Mouse (Mus musculus) ES-E14 (cell line): ENCODE data around the gene Bglap3. TPM values are rescaled to one million over a fixed set of nuclear protein-coding genes. Genes with fewer than 3 reads are reported as not detected.
"Not testable (repeated sequence)": the region's sequence is repeated elsewhere in the genome, so short reads cannot be mapped to it uniquely, and the experiment has no call there.

ENCODE experiments used
- DNase-seq: peaks from one replicate; pipeline ENCODE4 v3.0.0-alpha.2; 2013; ENCODE audit warnings: low read depth, low spot score
- H3K27ac ChIP-seq: 2 replicates; pipeline ENCODE4 v1.5.1; 2012; ENCODE audit warnings: low read depth, mild to moderate bottlenecking, low read length, moderate library complexity, mixed read lengths; ENCODE audit not compliant: poor library complexity, insufficient read depth, severe bottlenecking
- H3K36me3 ChIP-seq: 2 replicates; pipeline ENCODE4 v1.6.1; 2012; ENCODE audit warnings: mild to moderate bottlenecking, low read length, moderate library complexity, mixed read lengths; ENCODE audit not compliant: control insufficient read depth, poor library complexity, insufficient read depth, severe bottlenecking
- H3K4me1 ChIP-seq, 2 experiments: fragments of 150-350 bp in 1 of 2; sonication (generic) in 1 of 2; 2 replicates each; pipeline ENCODE4 v1.6.1; 2012; ENCODE audit warnings: low read length in 2 of 2, mild to moderate bottlenecking in 1 of 2, mixed read lengths in 1 of 2; ENCODE audit not compliant: control insufficient read depth in 2 of 2, insufficient read depth in 2 of 2, poor library complexity in 1 of 2
- H3K4me3 ChIP-seq, 2 experiments: fragments of 150-350 bp in 1 of 2; sonication (generic) in 1 of 2; 2 replicates each; pipeline ENCODE4 v1.5.1; 2012; ENCODE audit warnings: low read length in 2 of 2, low read depth in 1 of 2, mild to moderate bottlenecking in 1 of 2, mixed read lengths in 1 of 2; ENCODE audit not compliant: insufficient read depth in 1 of 2, poor library complexity in 1 of 2, severe bottlenecking in 1 of 2
- H3K9ac ChIP-seq: 2 replicates; pipeline ENCODE4 v1.6.1; 2012; ENCODE audit warnings: low read depth, mild to moderate bottlenecking, low read length, mixed read lengths; ENCODE audit not compliant: poor library complexity, insufficient read depth, severe bottlenecking
- H3K9me3 ChIP-seq: fragments of 150-350 bp; sonication (generic); 2 replicates; pipeline ENCODE4 v1.6.1; 2012; ENCODE audit warnings: low read depth, mild to moderate bottlenecking, low read length; ENCODE audit not compliant: control insufficient read depth, insufficient read depth
- CHD2 ChIP-seq: IDR thresholded peaks from 2 replicates; pipeline ENCODE4 v1.6.1; 2014; ENCODE audit warnings: mild to moderate bottlenecking, low read depth, low read length, inconsistent platforms
- HCFC1 ChIP-seq: IDR thresholded peaks from 2 replicates; pipeline ENCODE4 v1.6.1; 2012; ENCODE audit warnings: low read length, inconsistent platforms, borderline replicate concordance; ENCODE audit not compliant: insufficient read depth
- MAFK ChIP-seq: IDR thresholded peaks from 2 replicates; pipeline ENCODE4 v1.6.1; 2014; ENCODE audit warnings: mild to moderate bottlenecking, low read depth, low read length, inconsistent platforms; ENCODE audit not compliant: insufficient read depth
- ZC3H11A ChIP-seq: IDR thresholded peaks from 2 replicates; pipeline ENCODE4 v1.6.1; 2012; ENCODE audit warnings: low read depth, mild to moderate bottlenecking, inconsistent platforms, low read length, borderline replicate concordance
- ZNF384 ChIP-seq: IDR thresholded peaks from 2 replicates; pipeline ENCODE4 v1.6.1; 2012; ENCODE audit warnings: low read depth, low read length, inconsistent platforms
- in situ Hi-C, 2 experiments: fragments of 600-800 bp; cut with MboI; formaldehyde crosslinking; loops; one replicate each; pipeline ENCODE4 v1.15.1; 2025; ENCODE audit warnings: low sequenced_read_pairs in 2 of 2, inconsistent platforms in 1 of 2; ENCODE audit not compliant: unreplicated experiment in 2 of 2
- total RNA-seq: library from RNA; depleted of rRNA; stranded (reverse); fragments of 300-350 nt; gene quantifications from 2 replicates; pipeline ENCODE4 v1.2.3, GENCODE M21; 2012

Gene Bglap3
- total RNA-seq, 1 experiment: 2.6 TPM

GRCm38 (mm10) chr3:88375750-88376626 lies 3.4 kb upstream of the Bglap3 start:
- H3K36me3 ChIP-seq, in situ Hi-C loops, H3K9me3 ChIP-seq, H3K27ac ChIP-seq, H3K9ac ChIP-seq, H3K4me1 ChIP-seq: not testable (repeated sequence)
- H3K4me3 ChIP-seq: peak overlapping the region in 1 of 2 experiments; percentile 16; a peak in 1 of 4 replicates
- DNase-seq: peak; percentile 39

GRCm38 (mm10) chr3:88368511-88368910 lies 4.0 kb downstream of the Bglap3 start:
- in situ Hi-C loops, H3K4me3 ChIP-seq, H3K9me3 ChIP-seq, DNase-seq, H3K27ac ChIP-seq, H3K9ac ChIP-seq, H3K36me3 ChIP-seq: not testable (repeated sequence)
- peaks cover 0 to 16% of the 10 kb centered on the region in 2 experiments; a peak in 2 of 4 replicates for H3K4me1 ChIP-seq

- peaks cover 0 to 16% of the 10 kb centered on the region in 2 experiments; a peak in 2 of 4 replicates for H3K4me1 ChIP-seq
- H3K9me3 ChIP-seq, H3K9ac ChIP-seq, DNase-seq, H3K27ac ChIP-seq, in situ Hi-C loops, H3K4me3 ChIP-seq, H3K36me3 ChIP-seq: not testable (repeated sequence)
Observed at GRCm38 (mm10) chr3:88367517-88367916, 5.0 kb downstream of the Bglap3 start.

- H3K27ac ChIP-seq, H3K4me3 ChIP-seq, H3K9me3 ChIP-seq, DNase-seq, H3K9ac ChIP-seq, H3K36me3 ChIP-seq, in situ Hi-C loops: not testable (repeated sequence)
- peaks cover 0 to 16% of the 10 kb centered on the region in 2 experiments; a peak in 2 of 4 replicates for H3K4me1 ChIP-seq
Observed at GRCm38 (mm10) chr3:88366830-88367428, 5.6 kb downstream of the Bglap3 start.

GRCm38 (mm10) chr3:88365705-88366361 lies 6.7 kb downstream of the Bglap3 start:
- Histone ChIP-seq H3K36me3 (peaks cover 16% of the 10 kb centered on the region), H3K27ac (no peak overlapping the region), H3K9ac (peak overlapping the region; percentile 46; the same call in 1 of the 2 replicates), H3K9me3 (0 out of 2 replicates have a peak, but pooled peaks cover 2% of the 10 kb centered on the region), H3K4me1 (peaks cover 0 to 16% of the 10 kb centered on the region in 2 experiments; a peak in 2 of 4 replicates), H3K4me3 (peak overlapping the region; percentile 46 to 57; a peak in 2 of 4 replicates)
- no peak for TF ChIP-seq ZNF384
- TF ChIP-seq CHD2: no peak
- no peak for TF ChIP-seq HCFC1
- TF ChIP-seq MAFK: no peak
- no peak for TF ChIP-seq ZC3H11A
- DNase-seq: no peak
- in situ Hi-C loops: no loop called here
